Mouse (Mus musculus) heart, embryonic 16.5 days (tissue): ENCODE data around the gene Acbd4. TPM values are rescaled to one million over a fixed set of nuclear protein-coding genes. Genes with fewer than 3 reads are reported as not detected.

Experiments
- ATAC-seq: fragments of 200-750 bp; cut with Nextera tagmentation; replicated peaks from 2 replicates; pipeline ENCODE4 v1.8.0; 2017; ENCODE audit warnings: moderate number of reproducible peaks; ENCODE audit not compliant: insufficient read depth, low FRiP score; ENCODE audit errors: extremely low read depth
- H3K27ac ChIP-seq: fragments of 300-500 bp; sonication (generic); 2 replicates; pipeline ENCODE4 v1.5.1; 2014; ENCODE audit warnings: mild to moderate bottlenecking, low read length, control low read depth, moderate library complexity
- H3K27me3 ChIP-seq: fragments of 300-500 bp; sonication (generic); 2 replicates; pipeline ENCODE4 v1.6.1; 2014; ENCODE audit warnings: low read length, mixed read lengths; ENCODE audit not compliant: control insufficient read depth, insufficient read depth
- H3K36me3 ChIP-seq: fragments of 300-500 bp; sonication (generic); 2 replicates; pipeline ENCODE4 v1.6.1; 2014; ENCODE audit not compliant: control insufficient read depth, insufficient read depth
- H3K4me1 ChIP-seq: fragments of 300-500 bp; sonication (generic); 2 replicates; pipeline ENCODE4 v1.6.1; 2014; ENCODE audit warnings: low read length, mixed read lengths; ENCODE audit not compliant: control insufficient read depth, insufficient read depth
- H3K4me2 ChIP-seq: fragments of 300-500 bp; sonication (generic); 2 replicates; pipeline ENCODE4 v1.6.1; 2014; ENCODE audit warnings: low read depth, mild to moderate bottlenecking, control low read depth, low read length
- H3K4me3 ChIP-seq: fragments of 300-500 bp; sonication (generic); 2 replicates; pipeline ENCODE4 v1.5.1; 2014; ENCODE audit warnings: mild to moderate bottlenecking, control low read depth, low read length
- H3K9ac ChIP-seq: fragments of 300-500 bp; sonication (generic); 2 replicates; pipeline ENCODE4 v1.6.1; 2014; ENCODE audit warnings: low read length, control low read depth
- H3K9me3 ChIP-seq: fragments of 300-500 bp; sonication (generic); replicated peaks from 2 replicates; pipeline ENCODE4 v1.6.1; 2016; ENCODE audit warnings: low read length; ENCODE audit not compliant: control insufficient read depth
- WGBS: fragments of 180-500 bp; shearing (Covaris S2); extraction: QIAGEN DNeasy Blood & Tissue Kit; methylation state at CpG from one replicate; pipeline ENCODE4 v1.1.7; 2014; 5-methylcytosine and 5-hydroxymethylcytosine counted together
- polyA plus RNA-seq: library from polyadenylated mRNA; unstranded; fragments of >200 nt; fragmentation: Nextera tagmentation; extraction: Ambion mirVana; gene quantifications from 2 replicates; pipeline ENCODE4 v1.2.1, GENCODE M21; 2015

The Acbd4 gene
- polyA plus RNA-seq, 1 experiment from 2014 or later = 21.8 TPM

GRCm38 (mm10) chr11:103142441-103143182 is 41.1 kb downstream of the Acbd4 start:
- H3K4me1 ChIP-seq = peaks cover 36% of the 10 kb centered on the region
- peak overlapping the region; percentile 65 for H3K9ac ChIP-seq
- WGBS = 33% methylated on average over 8 of the region's 8 CpGs
- H3K9me3 ChIP-seq = no peaks in the 10 kb centered on the region
- H3K36me3 ChIP-seq = no peaks in the 10 kb centered on the region
- H3K4me2 ChIP-seq = peak overlapping the region; percentile 56
- no peaks in the 10 kb centered on the region for H3K27me3 ChIP-seq
- H3K4me3 ChIP-seq = peak overlapping the region; percentile 27
- peak; percentile 78 for ATAC-seq
- H3K27ac ChIP-seq = peak overlapping the region; percentile 83

DNA sequence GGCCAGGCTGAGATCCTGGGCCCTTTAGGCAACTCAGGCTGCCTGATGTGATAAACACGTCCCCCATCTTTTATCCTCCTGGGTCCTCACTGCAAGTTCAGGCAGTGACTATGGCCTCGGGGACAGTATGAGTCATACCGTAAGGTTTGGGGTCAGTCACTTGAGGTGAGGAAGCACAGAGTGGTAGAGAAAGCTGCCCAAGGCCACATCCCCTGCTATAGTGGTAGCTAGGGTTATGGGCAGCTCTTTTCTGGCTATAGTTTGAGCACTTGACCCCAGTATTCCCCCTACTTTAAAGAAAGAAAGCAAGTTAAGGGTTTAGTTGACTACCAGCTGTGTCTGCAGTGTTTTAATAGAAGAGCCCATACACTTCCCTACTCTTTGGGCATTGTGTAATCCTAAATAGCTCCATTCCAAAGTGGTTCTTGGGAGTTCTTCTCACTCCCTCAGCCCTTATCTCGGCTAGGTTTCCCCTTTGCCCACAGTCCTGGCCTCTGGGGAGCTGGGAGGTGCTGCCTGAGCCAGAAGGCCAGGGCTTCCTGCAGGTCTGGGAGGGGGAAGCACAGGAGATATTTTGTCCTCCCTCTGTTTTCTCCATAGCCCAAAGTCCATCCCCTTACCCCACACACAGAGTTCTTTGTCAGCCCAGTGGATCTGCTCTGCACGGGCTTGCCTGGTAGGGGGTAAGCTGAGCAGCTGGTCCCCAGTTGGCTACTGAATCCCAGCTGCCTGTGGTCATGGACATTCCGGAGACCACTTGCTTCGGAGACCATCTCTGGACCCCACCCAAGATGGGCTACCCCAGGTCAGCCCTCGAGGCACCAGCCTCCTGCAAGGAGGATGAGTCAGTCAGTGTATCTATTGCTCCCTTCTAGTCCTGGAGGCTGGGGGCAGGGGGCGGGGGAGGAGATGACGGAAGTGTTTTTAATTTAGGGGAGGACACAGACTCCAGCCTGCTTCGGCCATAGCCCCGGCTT is 43.1 kb downstream of the Acbd4 start:
- ATAC-seq = no peak
- no peaks in the 10 kb centered on the region for H3K36me3 ChIP-seq
- 40% methylated on average over 12 of the region's 12 CpGs for WGBS
- H3K4me2 ChIP-seq = no peak overlapping the region
- no peak overlapping the region for H3K4me3 ChIP-seq
- H3K27me3 ChIP-seq = no peaks in the 10 kb centered on the region
- H3K9me3 ChIP-seq = no peaks in the 10 kb centered on the region
- H3K27ac ChIP-seq = peak overlapping the region; percentile 3; the same call in 1 of the 2 replicates
- peaks cover 36% of the 10 kb centered on the region for H3K4me1 ChIP-seq
- no peak overlapping the region for H3K9ac ChIP-seq

DNA sequence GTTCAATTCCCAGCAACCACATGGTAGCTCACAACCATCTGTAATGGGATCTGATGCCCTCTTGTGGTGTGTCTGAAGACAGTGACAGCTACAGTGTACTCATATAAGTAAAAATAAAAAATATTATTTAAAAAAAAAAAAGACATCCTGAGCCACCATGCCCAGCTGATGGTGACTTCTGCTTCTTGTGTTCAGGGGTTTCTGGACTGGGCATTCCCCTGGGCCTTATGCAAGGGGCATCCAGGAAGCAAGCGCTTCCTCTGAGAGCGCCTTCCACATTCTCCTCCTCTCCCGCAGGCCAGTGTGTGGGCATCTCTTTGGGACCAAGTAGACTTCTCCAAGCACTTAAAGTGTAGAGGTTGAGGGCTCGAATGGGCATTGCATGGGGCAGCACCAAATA is 44.9 kb downstream of the Acbd4 start:
- ATAC-seq = no peak
- 85% methylated on average over 4 of the region's 4 CpGs for WGBS

DNA sequence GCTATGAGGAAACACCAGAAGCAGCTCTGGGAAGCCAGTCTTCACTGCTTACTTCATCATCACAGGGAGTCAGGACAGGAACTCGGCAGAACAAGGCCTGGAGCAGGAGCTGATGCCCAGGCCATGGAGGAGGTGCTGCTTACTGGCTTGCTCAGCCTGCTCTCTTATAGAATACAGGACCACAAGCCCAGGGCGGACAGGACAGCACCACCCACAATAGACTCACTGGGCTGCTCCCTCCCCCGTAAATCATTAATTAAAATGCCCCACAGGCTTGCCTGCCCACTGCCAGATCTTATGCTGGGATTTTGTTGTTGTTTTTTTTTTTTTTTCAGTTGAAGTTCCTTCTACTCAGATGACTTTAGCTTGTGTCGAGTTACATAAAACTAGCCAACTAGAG is 46.3 kb downstream of the Acbd4 start:
- no peak overlapping the region for H3K9ac ChIP-seq
- no peaks in the 10 kb centered on the region for H3K27me3 ChIP-seq
- H3K4me2 ChIP-seq = no peak overlapping the region
- H3K36me3 ChIP-seq = no peaks in the 10 kb centered on the region
- H3K27ac ChIP-seq = no peak overlapping the region
- WGBS = 67% methylated on average over 4 of the region's 4 CpGs
- ATAC-seq = no peak
- peaks cover 12% of the 10 kb centered on the region for H3K4me1 ChIP-seq
- H3K4me3 ChIP-seq = no peak overlapping the region
- no peaks in the 10 kb centered on the region for H3K9me3 ChIP-seq

More for the DNA sequence above, 44.9 kb downstream of the Acbd4 start:
- Histone ChIP-seq H3K4me1 (peaks cover 26% of the 10 kb centered on the region), H3K9ac (no peak overlapping the region), H3K27ac (no peak overlapping the region), H3K4me3 (no peak overlapping the region), H3K27me3 (no peaks in the 10 kb centered on the region), H3K4me2 (no peak overlapping the region), H3K9me3 (no peaks in the 10 kb centered on the region), H3K36me3 (no peaks in the 10 kb centered on the region)

DNA sequence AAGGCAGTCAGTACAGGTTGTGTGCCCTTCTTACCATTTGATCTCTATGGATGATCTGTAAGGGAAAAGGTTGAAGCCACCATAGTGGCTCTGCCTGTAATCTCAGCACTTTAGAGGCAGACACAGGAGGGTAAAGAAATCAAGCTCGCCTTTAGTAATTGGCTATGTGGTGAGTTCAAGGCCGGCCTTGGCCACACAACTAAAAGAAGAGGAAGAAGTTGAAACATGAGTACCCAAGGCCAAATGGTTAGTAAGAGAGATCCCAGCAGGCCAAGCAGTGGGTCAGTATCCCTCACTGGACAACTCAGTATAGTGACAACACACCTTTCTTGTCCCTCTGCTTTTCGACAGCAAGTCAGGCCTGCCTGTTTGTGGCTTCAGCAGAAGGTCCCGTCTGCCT is 48.3 kb downstream of the Acbd4 start:
- no peak overlapping the region for H3K9ac ChIP-seq
- 0 out of 2 replicates have a peak, but pooled peaks cover under 1% of the 10 kb centered on the region for H3K4me1 ChIP-seq
- no peak overlapping the region for H3K27ac ChIP-seq
- no peak for ATAC-seq
- H3K36me3 ChIP-seq = no peaks in the 10 kb centered on the region
- 91% methylated on average over 4 of the region's 4 CpGs for WGBS
- H3K4me2 ChIP-seq = no peak overlapping the region
- H3K4me3 ChIP-seq = no peak overlapping the region
- no peaks in the 10 kb centered on the region for H3K9me3 ChIP-seq
- no peaks in the 10 kb centered on the region for H3K27me3 ChIP-seq

- H3K27me3 ChIP-seq = no peaks in the 10 kb centered on the region
- 2% methylated on average over 25 of the region's 25 CpGs for WGBS
- H3K4me3 ChIP-seq = peak overlapping the region; percentile 44
- H3K4me2 ChIP-seq = peak overlapping the region; percentile 67
- H3K4me1 ChIP-seq = peaks cover 6% of the 10 kb centered on the region
- peak; percentile 95 for ATAC-seq
- no peaks in the 10 kb centered on the region for H3K36me3 ChIP-seq
- peak overlapping the region; percentile 46; the same call in 1 of the 2 replicates for H3K27ac ChIP-seq
- H3K9ac ChIP-seq = peak overlapping the region; percentile 60
- H3K9me3 ChIP-seq = no peaks in the 10 kb centered on the region
Measured at GRCm38 (mm10) chr11:103158621-103159478, 57.4 kb downstream of the Acbd4 start.

DNA sequence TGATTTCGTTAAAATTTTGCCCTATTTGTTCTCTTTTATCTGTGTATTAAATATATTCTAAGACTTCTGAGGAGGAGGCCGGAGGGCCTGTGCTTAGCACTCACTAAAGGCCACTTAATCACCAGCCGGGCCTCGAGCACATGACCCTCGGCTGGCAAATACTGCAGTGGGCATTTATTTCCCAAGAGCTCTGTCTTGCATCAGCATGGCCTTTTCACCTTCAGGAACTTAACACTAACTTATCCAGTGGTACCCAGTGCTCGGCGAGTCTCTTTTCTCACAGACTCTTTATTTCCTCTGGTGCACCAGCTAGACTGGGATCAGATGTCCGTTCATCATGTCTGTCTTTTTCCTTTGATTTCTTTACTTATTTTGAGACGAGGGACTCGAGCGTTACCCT is 59.3 kb downstream of the Acbd4 start:
- H3K4me2 ChIP-seq = no peak overlapping the region
- peaks cover 6% of the 10 kb centered on the region for H3K4me1 ChIP-seq
- no peak overlapping the region for H3K9ac ChIP-seq
- no peak overlapping the region for H3K27ac ChIP-seq
- no peaks in the 10 kb centered on the region for H3K27me3 ChIP-seq
- WGBS = 89% methylated on average over 11 of the region's 11 CpGs
- no peak overlapping the region for H3K4me3 ChIP-seq
- no peak for ATAC-seq
- H3K36me3 ChIP-seq = no peaks in the 10 kb centered on the region
- no peaks in the 10 kb centered on the region for H3K9me3 ChIP-seq

DNA sequence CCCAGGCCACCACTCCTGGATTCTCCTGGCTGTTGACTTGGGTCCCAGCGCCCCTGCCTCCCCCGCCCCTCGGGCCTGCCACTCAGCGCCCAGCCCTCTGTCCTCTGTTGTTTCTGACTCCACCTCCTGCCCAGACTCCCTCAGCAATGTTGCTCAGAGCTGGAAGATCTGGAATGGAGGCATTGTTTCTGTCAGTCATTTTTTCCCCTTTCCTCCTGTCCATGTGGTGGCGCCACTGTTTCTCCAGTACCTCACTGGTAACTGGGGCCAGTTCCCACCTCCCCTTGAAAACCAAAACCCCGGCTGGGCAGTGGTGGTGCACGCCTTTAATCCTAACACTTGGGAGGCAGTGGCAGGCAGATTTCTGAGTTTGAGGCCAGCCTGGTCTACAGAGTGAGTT is 60.0 kb downstream of the Acbd4 start:
- no peak for ATAC-seq
- Histone ChIP-seq H3K4me3 (no peak overlapping the region), H3K9ac (no peak overlapping the region), H3K4me2 (no peak overlapping the region), H3K4me1 (peaks cover 6% of the 10 kb centered on the region), H3K27me3 (no peaks in the 10 kb centered on the region), H3K27ac (no peak overlapping the region), H3K9me3 (no peaks in the 10 kb centered on the region), H3K36me3 (no peaks in the 10 kb centered on the region)
- 72% methylated on average over 7 of the region's 7 CpGs for WGBS
